Mouse (Mus musculus): ENCODE measurements at regions not wholly inside any gene's neighbourhood (a gene's known extent, or its start where the extent isn't known, plus 50 kb on each side); places are given as distances from the start of the nearest gene placed in this dataset.

DNA sequence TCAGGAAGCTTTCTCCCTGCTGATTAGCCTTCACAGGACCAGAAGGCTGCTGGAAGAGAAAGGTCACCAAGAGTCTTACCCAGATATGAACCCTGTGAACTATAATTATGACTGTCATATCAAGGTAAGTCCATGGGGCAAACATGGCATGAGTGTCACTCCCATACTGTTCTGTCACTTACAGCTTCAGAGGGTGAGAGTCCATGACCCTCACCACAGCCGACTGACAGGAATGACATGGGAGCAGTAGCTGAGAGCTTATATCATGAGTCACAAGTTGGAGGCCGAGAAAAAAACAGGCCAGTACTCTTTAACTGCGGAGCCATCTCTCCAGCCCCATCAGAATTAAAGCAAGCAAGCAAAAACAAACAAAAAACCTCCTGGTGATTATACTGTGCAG, 117.7 kb upstream of the Neo1 start:
- no peak for TF ChIP-seq CTCF (IDR thresholded peaks at IDR 0.05; ENCODE audit: low read depth)
- TF ChIP-seq EP300 (IDR thresholded peaks at IDR 0.05; ENCODE audit: low read depth), result no peak
